In the genomic region with DNA sequence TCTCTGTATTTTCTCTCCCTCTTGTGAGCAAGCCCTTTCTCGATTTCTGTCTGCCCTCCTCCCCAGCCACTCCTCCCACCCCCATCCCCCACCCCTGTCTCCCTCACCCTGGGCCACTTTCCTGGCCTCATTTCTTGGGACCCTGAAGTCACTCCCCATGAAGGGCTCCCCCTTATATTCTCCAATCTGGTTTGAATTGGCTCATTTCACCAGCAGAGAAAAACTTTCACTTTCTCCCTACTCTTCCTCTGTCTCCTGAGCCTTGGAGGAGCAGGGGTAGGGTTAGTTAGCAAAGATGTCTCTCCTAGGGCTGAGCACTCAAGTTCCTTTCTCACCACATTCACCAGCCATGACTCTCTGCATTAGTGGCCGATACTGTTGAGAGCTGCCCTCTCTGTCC, we compare ENCODE assay signal across 14 mouse cellular contexts.
DNase-seq lines count a peak whose midpoint lies in the region; ATAC-seq lines count a peak whose summit lies in the region.
"Had no signal": no experiment of that assay in that cellular context is flagged by ENCODE, and none has a peak within 500 bp of the region (broad histone marks: within the 10 kb centered on the region; RNA-seq: fewer than 3 reads in every experiment).

No protein-coding gene starts in this region.

- no peak overlapping the region for H3K4me3 ChIP-seq in kidney, embryonic 14.5 days (ENCODE audit: low read length)
- no peak overlapping the region for H3K4me3 ChIP-seq in midbrain, embryonic 10.5 days
- H3K4me3 ChIP-seq in midbrain, embryonic 14.5 days (replicated peaks; ENCODE audit: low read depth, low read length), result no peak overlapping the region
- H3K4me3 ChIP-seq: embryonic facial prominence, embryonic 15.5 days had no signal

- ATAC-seq in kidney, embryonic 14.5 days (ENCODE audit: low FRiP score, low TSS enrichment), result no peak
- ATAC-seq in midbrain, embryonic 14.5 days (ENCODE audit: low FRiP score, low TSS enrichment), result no peak
- ATAC-seq: inflammation-experienced regulatory T-cells, adult 6 months had no signal

- H3K27me3 ChIP-seq in kidney, embryonic 14.5 days (ENCODE audit: control insufficient read depth, insufficient read depth, low read length), result no peaks in the 10 kb centered on the region
- no peaks in the 10 kb centered on the region for H3K27me3 ChIP-seq in midbrain, embryonic 10.5 days (ENCODE audit: low read depth, poor library complexity, severe bottlenecking)
- H3K27me3 ChIP-seq in midbrain, embryonic 14.5 days (ENCODE audit: control insufficient read depth, insufficient read depth, low read length), result no peaks in the 10 kb centered on the region
- H3K27me3 ChIP-seq: embryonic facial prominence, embryonic 15.5 days had no signal

- peak overlapping the region; percentile 38; the same call in 1 of the 2 replicates for H3K27ac ChIP-seq in kidney, embryonic 14.5 days (ENCODE audit: low read depth, low read length)
- H3K27ac ChIP-seq in midbrain, embryonic 10.5 days (replicated peaks), result peak overlapping the region; percentile 42; the same call in 1 of the 2 replicates
- H3K27ac ChIP-seq in midbrain, embryonic 14.5 days (replicated peaks; ENCODE audit: low read depth, low read length), result no peak overlapping the region

- peak; percentile 92 for DNase-seq in heart, adult 11 months
- DNase-seq in heart, postnatal 10 days, result no peak
- DNase-seq in kidney, postnatal 25 days, result no peak
- DNase-seq in midbrain, embryonic 10.5 days (ENCODE audit: low spot score), result no peak
- DNase-seq in midbrain, embryonic 14.5 days, result no peak
- no peak for DNase-seq in embryo, embryonic 10 days (ENCODE audit: low spot score)
- no peak for DNase-seq in urinary bladder, adult 18-20 months (ENCODE audit: low spot score in 2 of 2)
- DNase-seq: adrenal gland, adult 8-10 months; cerebellum, postnatal 25 days; right cerebral cortex, postnatal 4 days had no signal

- H3K9ac ChIP-seq in kidney, embryonic 14.5 days (ENCODE audit: low read depth, low read length), result no peak overlapping the region
- H3K9ac ChIP-seq in midbrain, embryonic 14.5 days (replicated peaks; ENCODE audit: low read length), result no peak overlapping the region
- H3K9ac ChIP-seq: embryonic facial prominence, embryonic 15.5 days had no signal

- WGBS in kidney, embryonic 14.5 days, result 24% methylated on average over 2 of the region's 2 CpGs
- WGBS in midbrain, embryonic 10.5 days, result 51% methylated on average over 2 of the region's 2 CpGs
- WGBS in midbrain, embryonic 14.5 days, result 41% methylated on average over 2 of the region's 2 CpGs

- no peaks in the 10 kb centered on the region for H3K9me3 ChIP-seq in kidney, embryonic 14.5 days (ENCODE audit: control insufficient read depth, low read length)
- no peaks in the 10 kb centered on the region for H3K9me3 ChIP-seq in midbrain, embryonic 10.5 days (replicated peaks)
- no peaks in the 10 kb centered on the region for H3K9me3 ChIP-seq in midbrain, embryonic 14.5 days (ENCODE audit: control insufficient read depth, low read length)
- H3K9me3 ChIP-seq: embryonic facial prominence, embryonic 15.5 days had no signal

- H3K36me3 ChIP-seq in kidney, embryonic 14.5 days (ENCODE audit: control insufficient read depth, insufficient read depth, low read length), result no peaks in the 10 kb centered on the region
- H3K36me3 ChIP-seq in midbrain, embryonic 10.5 days, result no peaks in the 10 kb centered on the region
- H3K36me3 ChIP-seq in midbrain, embryonic 14.5 days (ENCODE audit: control insufficient read depth, insufficient read depth, low read length), result no peaks in the 10 kb centered on the region
- H3K36me3 ChIP-seq: embryonic facial prominence, embryonic 15.5 days had no signal

- H3K4me2 ChIP-seq in kidney, embryonic 14.5 days (replicated peaks; ENCODE audit: low read depth, low read length), result no peak overlapping the region
- no peak overlapping the region for H3K4me2 ChIP-seq in midbrain, embryonic 14.5 days (ENCODE audit: low read length)
- H3K4me2 ChIP-seq: embryonic facial prominence, embryonic 15.5 days; midbrain, embryonic 11.5 days had no signal

- peaks cover 4% of the 10 kb centered on the region for H3K4me1 ChIP-seq in kidney, embryonic 14.5 days (ENCODE audit: control insufficient read depth, insufficient read depth, low read length)
- H3K4me1 ChIP-seq in midbrain, embryonic 10.5 days, result peaks cover 13% of the 10 kb centered on the region
- H3K4me1 ChIP-seq in midbrain, embryonic 14.5 days (ENCODE audit: control insufficient read depth, insufficient read depth, low read length), result no peaks in the 10 kb centered on the region

- intact Hi-C loops in heart, postnatal 10 days (cut with DNase I), result loop anchor here (2.0 kb wide), 1 partner anchor 193 kb away; no protein-coding TSS in a partner anchor
